Mouse (Mus musculus): Measurements from ENCODE around the gene Irx6.

Gene Irx6

GRCm38 (mm10) chr8:92721936-92722321, 47.8 kb downstream of the Irx6 start:
- no peak for DNase-seq (ENCODE audit: low spot score in 2 of 2)

GRCm38 (mm10) chr8:92723320-92723719, 49.2 kb downstream of the Irx6 start:
- DNase-seq (ENCODE audit: low spot score in 2 of 2), result no peak

- DNase-seq (ENCODE audit: low spot score in 2 of 2), result no peak
These were observed 49.9 kb downstream of the Irx6 start for GRCm38 (mm10) chr8:92723947-92724346.

DNA sequence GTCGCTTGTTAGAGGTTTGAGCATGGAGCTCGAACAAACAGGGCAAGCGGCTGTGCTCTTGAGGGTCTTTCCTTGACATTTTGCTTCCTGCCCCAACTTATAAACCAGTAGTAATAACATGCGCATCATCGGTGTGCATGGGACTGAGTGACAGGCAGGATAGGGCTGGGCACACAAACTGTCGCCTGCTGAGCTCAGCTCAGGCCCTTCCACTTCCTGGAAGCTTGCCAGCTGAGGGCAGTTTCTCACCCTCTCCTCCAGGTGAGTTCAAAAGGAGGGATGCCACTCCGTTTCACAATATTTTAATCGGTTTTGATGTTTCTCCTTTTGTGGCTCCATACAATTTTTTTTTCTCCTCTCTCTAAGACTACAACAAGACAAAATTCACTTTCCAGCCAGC, 50.3 kb downstream of the Irx6 start:
- no peak for DNase-seq (ENCODE audit: low spot score in 2 of 2)

All from frontal cortex, postnatal 36 days (tissue).